Mouse (Mus musculus): ENCODE data around the gene Mblac1. TPM values are rescaled to one million over a fixed set of nuclear protein-coding genes. Genes with fewer than 3 reads are reported as not detected.

Mblac1 gene
- 1 to 10 TPM; 3.1 to 4.2 TPM for total RNA-seq (2023)

DNA sequence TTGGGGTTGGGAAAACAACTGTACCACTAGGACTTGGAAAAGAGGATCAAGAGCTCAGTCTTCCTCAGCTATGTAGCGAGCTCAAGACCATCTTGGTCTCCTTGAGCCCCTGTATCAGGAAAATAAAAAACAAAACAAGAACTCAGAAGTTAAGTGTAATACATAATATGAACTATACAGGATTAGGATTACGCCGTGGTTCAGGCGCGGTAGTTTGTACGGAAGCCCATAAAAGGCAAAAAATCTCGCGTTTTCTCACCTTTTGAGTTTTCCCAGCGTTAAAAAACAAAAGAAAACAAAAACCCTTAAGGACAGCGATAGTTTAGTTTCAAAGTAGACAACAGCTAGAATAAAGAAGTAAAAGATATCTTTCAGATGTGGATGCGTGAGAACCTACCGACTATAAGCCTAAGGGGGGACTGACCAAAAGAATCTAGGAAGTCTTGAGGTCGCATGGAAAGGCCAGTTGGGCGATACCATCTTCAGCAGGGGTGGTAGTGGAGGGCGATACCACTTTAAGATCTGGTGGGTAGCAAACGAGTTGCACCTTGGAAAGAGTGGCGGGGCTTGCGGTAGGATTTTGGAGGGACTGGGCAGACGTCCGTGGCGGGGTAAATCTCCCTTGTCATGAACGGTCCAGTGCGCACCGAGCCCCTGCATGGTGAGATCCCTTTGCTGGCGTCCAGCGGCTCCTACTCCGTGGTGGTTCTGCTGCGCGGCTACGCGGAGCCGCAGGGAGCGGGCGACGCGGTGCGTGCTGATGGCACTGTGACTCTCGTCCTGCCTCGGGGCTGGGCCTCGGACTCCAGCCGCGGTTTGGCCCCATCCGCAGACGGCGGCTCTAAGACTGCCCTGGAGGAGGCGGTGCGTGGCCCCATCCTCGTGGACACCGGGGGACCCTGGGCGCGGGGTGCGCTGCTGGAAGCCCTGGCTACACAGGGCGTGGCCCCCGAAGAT lies at the start of gene Mblac1:
Gene Mblac1 (plus strand): TSS at position 544 of the 957 bp plus-strand sequence.

GRCm38 (mm10) chr5:138155443-138155976 lies 38.6 kb upstream of the Mblac1 start, which contains the start of gene Zfp113:
TSS of gene Zfp113 (minus strand) at chr5:138155744.

GRCm38 (mm10) chr5:138160842-138161665 lies 33.1 kb upstream of the Mblac1 start, which contains the start of gene Cops6:
TSS of gene Cops6 (plus strand) at chr5:138161071.

DNA sequence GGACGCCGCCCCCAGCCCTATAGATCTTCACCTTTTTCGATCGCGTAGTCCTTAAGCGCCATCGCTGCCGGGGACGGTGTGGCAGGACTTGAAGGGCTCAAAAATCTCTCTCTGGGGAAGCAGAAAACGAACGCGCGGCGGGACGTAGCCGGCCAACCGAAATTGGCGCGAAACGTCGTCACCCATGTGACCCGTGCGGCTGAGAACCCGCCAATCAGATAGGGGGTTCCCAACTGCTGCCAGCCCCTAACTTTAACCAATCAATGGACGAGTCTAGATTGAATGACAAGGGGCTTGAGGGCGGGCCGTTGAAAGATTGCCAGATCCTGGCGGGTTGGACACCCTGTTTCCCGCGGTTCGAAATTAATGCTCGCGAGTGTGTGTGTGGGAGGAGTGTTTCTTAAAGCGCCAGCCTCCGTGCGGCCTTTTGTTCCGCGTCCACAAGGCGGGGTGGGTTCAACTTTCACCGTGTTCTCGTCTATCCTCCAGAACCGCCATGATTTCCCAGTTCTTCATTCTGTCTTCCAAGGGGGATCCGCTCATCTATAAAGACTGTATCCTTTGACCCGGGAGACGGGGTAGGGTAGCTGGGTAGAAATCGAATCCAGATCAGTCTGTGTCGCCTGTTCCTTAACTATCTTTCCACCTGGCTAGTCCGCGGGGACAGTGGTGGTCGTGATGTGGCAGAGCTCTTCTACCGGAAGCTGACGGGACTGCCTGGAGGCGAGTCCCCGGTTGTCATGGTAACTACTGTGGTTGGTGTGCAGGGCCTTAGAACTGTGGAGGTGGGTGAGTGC lies 22.2 kb upstream of the Mblac1 start, which contains the start of the genes Ap4m1 and Mcm7:
Gene Ap4m1 (plus strand): TSS at position 308 of the 797 bp plus-strand sequence.
Gene Mcm7 (minus strand): TSS at position 728 of the 797 bp plus-strand sequence.

DNA sequence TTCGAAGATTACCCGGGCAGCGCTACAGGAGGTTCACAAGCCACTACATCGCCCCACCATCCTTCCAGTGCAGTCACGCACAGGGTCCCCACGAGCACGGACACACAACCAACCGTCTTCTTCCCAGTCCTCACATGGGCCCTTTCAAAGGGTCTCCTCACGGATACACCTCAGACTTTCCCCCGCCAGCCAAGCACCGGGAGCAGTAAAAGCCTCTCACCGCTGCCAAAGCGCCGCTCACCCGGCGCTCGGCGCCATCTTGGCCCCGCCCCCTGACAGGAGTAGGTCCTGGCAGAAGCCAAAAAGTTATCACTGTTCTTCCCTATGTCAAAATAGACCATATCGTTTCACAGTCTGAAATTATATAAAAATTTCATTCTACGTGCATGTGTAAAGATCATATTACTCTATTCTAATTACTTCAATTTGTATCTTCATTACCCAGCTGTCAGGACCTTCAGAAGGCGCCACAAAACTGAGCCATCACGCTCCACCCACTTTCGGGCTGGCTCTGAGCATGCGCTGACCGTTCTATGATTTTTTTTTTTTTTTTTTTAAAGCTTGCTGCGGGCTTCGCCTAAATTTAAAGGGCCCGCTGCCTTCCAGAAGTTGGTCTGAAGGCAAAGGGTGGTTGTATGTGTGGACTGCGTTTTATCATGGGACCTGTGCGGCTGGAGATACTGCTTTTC lies 7.0 kb upstream of the Mblac1 start, which contains the start of the genes Taf6 and Cnpy4:
Gene Taf6 (minus strand): TSS at position 502 of the 689 bp plus-strand sequence.
Gene Cnpy4 (plus strand): TSS at position 536 of the 689 bp plus-strand sequence.

GRCm38 (mm10) chr5:138225700-138226099 lies 31.6 kb downstream of the Mblac1 start, which contains the start of gene Nxpe5:
TSS of gene Nxpe5 (plus strand) at chr5:138225898.

Other genes with a start within 250 kb of the Mblac1 start
- not detected for gene Gjc3, start 231.2 kb upstream of the Mblac1 start, total RNA-seq (2023)
- gene Azgp1, start 212.8 kb upstream of the Mblac1 start, total RNA-seq (2023) = not detected
- gene Smok3a, start 173.1 kb upstream of the Mblac1 start, total RNA-seq (2023) = not detected
- gene Smok3b, start 172.9 kb upstream of the Mblac1 start, total RNA-seq (2023) = not detected
- gene Smok3c, start 141.1 kb upstream of the Mblac1 start, total RNA-seq (2023) = not detected
- 10 to 100 TPM; 11.2 to 12.3 TPM for gene Zkscan1, start 109.2 kb upstream of the Mblac1 start, total RNA-seq (2023)
- 1 to 10 TPM; 7.0 to 7.9 TPM for gene Zscan21, start 77.4 kb upstream of the Mblac1 start, total RNA-seq (2023)
- 1 to 10 TPM; 2.5 to 3.6 TPM for gene Zfp113, start 38.6 kb upstream of the Mblac1 start, total RNA-seq (2023)
- 10 to 100 TPM; 45.2 to 52.4 TPM for gene Cops6, start 33.2 kb upstream of the Mblac1 start, total RNA-seq (2023)
- gene Ap4m1, start 22.3 kb upstream of the Mblac1 start, total RNA-seq (2023) = 10 to 100 TPM; 44.6 to 51.6 TPM
- 10 to 100 TPM; 22.7 to 24.9 TPM for gene Mcm7, start 21.9 kb upstream of the Mblac1 start, total RNA-seq (2023)
- 10 to 100 TPM; 22.3 to 23.2 TPM for gene Taf6, start 6.9 kb upstream of the Mblac1 start, total RNA-seq (2023)
- gene Cnpy4, start 6.8 kb upstream of the Mblac1 start, total RNA-seq (2023) = 10 to 100 TPM; 12.7 to 16.3 TPM
- 1 to 10 TPM; 6.4 to 8.4 TPM for gene Nxpe5, start 31.6 kb downstream of the Mblac1 start, total RNA-seq (2023)
- 10 to 100 TPM; 77.4 to 83.2 TPM for gene Lamtor4, start 61.2 kb downstream of the Mblac1 start, total RNA-seq (2023)
- 10 to 100 TPM; 54.7 to 72.0 TPM for gene BC037034, start 69.7 kb downstream of the Mblac1 start, total RNA-seq (2023)
- under 1 TPM in 1 of 2 experiments, not detected in 1; 0.30 TPM for gene Gal3st4, start 78.5 kb downstream of the Mblac1 start, total RNA-seq (2023)
- gene Gm43720, start 85.6 kb downstream of the Mblac1 start, total RNA-seq (2023) = not detected
- gene Gpc2, start 85.7 kb downstream of the Mblac1 start, total RNA-seq (2023) = 1 to 10 TPM; 2.0 to 2.5 TPM
- 1 to 10 TPM in 1 of 2 experiments, under 1 TPM in 1; 0.67 to 1.6 TPM for gene Stag3, start 85.9 kb downstream of the Mblac1 start, total RNA-seq (2023)
- 10 to 100 TPM in 1 of 2 experiments, 1 to 10 TPM in 1; 8.9 to 11.7 TPM for gene Pvrig, start 147.6 kb downstream of the Mblac1 start, total RNA-seq (2023)
- gene Zfp157, start 247.2 kb downstream of the Mblac1 start, total RNA-seq (2023) = 10 to 100 TPM in 1 of 2 experiments, 1 to 10 TPM in 1; 9.4 to 10.1 TPM

Data from monocyte, adult 59 days (primary cell).